Mouse (Mus musculus) forebrain, embryonic 14.5 days (tissue): ENCODE data around the gene Igtp. TPM values are rescaled to one million over a fixed set of nuclear protein-coding genes. Genes with fewer than 3 reads are reported as not detected.
"Not testable (repeated sequence)": the region's sequence is repeated elsewhere in the genome, so short reads cannot be mapped to it uniquely, and the experiment has no call there.

ENCODE experiments used
- ATAC-seq: fragments of 200-750 bp; cut with Nextera tagmentation; 2 replicates; pipeline ENCODE4 v1.8.0; 2017; ENCODE audit warnings: mild to moderate bottlenecking, moderate library complexity
- DNase-seq: peaks from one replicate; pipeline ENCODE4 v3.0.0-alpha.2; 2015; ENCODE audit warnings: low spot score
- H3K27ac ChIP-seq: fragments of 300-500 bp; sonication (generic); 2 replicates; pipeline ENCODE4 v1.5.1; 2014; ENCODE audit warnings: low read depth, mild to moderate bottlenecking, control low read depth, low read length, moderate library complexity
- H3K27me3 ChIP-seq: fragments of 300-500 bp; sonication (generic); replicated peaks from 2 replicates; pipeline ENCODE4 v1.6.1; 2014; ENCODE audit warnings: low read length, control low read depth, mixed read lengths; ENCODE audit not compliant: control insufficient read depth, insufficient read depth
- H3K36me3 ChIP-seq: fragments of 300-500 bp; sonication (generic); 2 replicates; pipeline ENCODE4 v1.6.1; 2014; ENCODE audit warnings: low read length, control low read depth; ENCODE audit not compliant: control insufficient read depth, insufficient read depth
- H3K4me1 ChIP-seq: fragments of 300-500 bp; sonication (generic); 2 replicates; pipeline ENCODE4 v1.6.1; 2014; ENCODE audit warnings: antibody characterized with exemption, low read length, control low read depth; ENCODE audit not compliant: control insufficient read depth, insufficient read depth
- H3K4me2 ChIP-seq: fragments of 300-500 bp; sonication (generic); 2 replicates; pipeline ENCODE4 v1.6.1; 2014; ENCODE audit warnings: mild to moderate bottlenecking, control low read depth, low read length
- H3K4me3 ChIP-seq: fragments of 300-500 bp; sonication (generic); 2 replicates; pipeline ENCODE4 v1.5.1; 2014; ENCODE audit warnings: low read depth, low read length, control low read depth
- H3K9ac ChIP-seq: fragments of 300-500 bp; sonication (generic); 2 replicates; pipeline ENCODE4 v1.6.1; 2014; ENCODE audit warnings: mild to moderate bottlenecking, low read length, control low read depth, moderate library complexity
- H3K9me3 ChIP-seq: fragments of 300-500 bp; sonication (generic); replicated peaks from 2 replicates; pipeline ENCODE4 v1.6.1; 2016; ENCODE audit warnings: low read length, control low read depth, mixed read lengths; ENCODE audit not compliant: control insufficient read depth
- WGBS: fragments of 180-500 bp; shearing (Covaris S2); extraction: QIAGEN DNeasy Blood & Tissue Kit; methylation state at CpG from one replicate; pipeline ENCODE4 v1.1.7; 2014; 5-methylcytosine and 5-hydroxymethylcytosine counted together
- polyA plus RNA-seq: library from polyadenylated mRNA; unstranded; fragments of >200 nt; fragmentation: Nextera tagmentation; extraction: Ambion mirVana; gene quantifications from 2 replicates; pipeline ENCODE4 v1.2.1, GENCODE M21; 2014

The Igtp gene
- polyA plus RNA-seq, 1 experiment from 2014 or later: 1.4 TPM

- Histone ChIP-seq H3K9me3 (no peaks in the 10 kb centered on the region), H3K27me3 (no peaks in the 10 kb centered on the region), H3K36me3 (no peaks in the 10 kb centered on the region), H3K4me1 (no peaks in the 10 kb centered on the region), H3K4me3 (no peak overlapping the region), H3K9ac (no peak overlapping the region), H3K27ac (no peak overlapping the region), H3K4me2 (no peak overlapping the region)
- ATAC-seq (no peak), DNase-seq (no peak)
- WGBS: 86% methylated on average over 12 of the region's 12 CpGs
These were observed 1.7 kb downstream of the Igtp start for GRCm38 (mm10) chr11:58201052-58201451.

GRCm38 (mm10) chr11:58210321-58210886 lies 11.0 kb downstream of the Igtp start:
- H3K27me3 ChIP-seq: 0 out of 2 replicates have a peak, but pooled peaks cover 6% of the 10 kb centered on the region

GRCm38 (mm10) chr11:58211062-58211681 lies 11.8 kb downstream of the Igtp start:
- Histone ChIP-seq H3K36me3 (no peaks in the 10 kb centered on the region), H3K9me3 (no peaks in the 10 kb centered on the region), H3K4me1 (no peaks in the 10 kb centered on the region), H3K9ac (no peak overlapping the region), H3K27me3 (0 out of 2 replicates have a peak, but pooled peaks cover 6% of the 10 kb centered on the region), H3K4me2 (no peak overlapping the region), H3K27ac (no peak overlapping the region), H3K4me3 (no peak overlapping the region)
- no peak for ATAC-seq
- 18% methylated on average over 9 of the region's 9 CpGs for WGBS
- no peak for DNase-seq

More at GRCm38 (mm10) chr11:58210321-58210886, 11.0 kb downstream of the Igtp start:
- 94% methylated on average over 1 of the region's 1 CpGs for WGBS
- H3K4me3 ChIP-seq: no peak overlapping the region
- no peaks in the 10 kb centered on the region for H3K36me3 ChIP-seq
- H3K9ac ChIP-seq: no peak overlapping the region
- no peaks in the 10 kb centered on the region for H3K9me3 ChIP-seq
- no peaks in the 10 kb centered on the region for H3K4me1 ChIP-seq
- no peak overlapping the region for H3K27ac ChIP-seq
- ATAC-seq (no peak), DNase-seq (no peak)
- H3K4me2 ChIP-seq: no peak overlapping the region

- H3K4me2 ChIP-seq: no peak overlapping the region
- 10% methylated on average over 2 of the region's 2 CpGs for WGBS
These were observed 12.3 kb downstream of the Igtp start for GRCm38 (mm10) chr11:58211682-58212067.

GRCm38 (mm10) chr11:58213673-58214342 lies 14.5 kb downstream of the Igtp start:
- H3K4me2 ChIP-seq: no peak overlapping the region
- 81% methylated on average over 7 of the region's 7 CpGs for WGBS
- no peak for ATAC-seq
- H3K4me3 ChIP-seq: no peak overlapping the region
- H3K36me3 ChIP-seq: no peaks in the 10 kb centered on the region
- H3K9me3 ChIP-seq: no peaks in the 10 kb centered on the region
- 0 out of 2 replicates have a peak, but pooled peaks cover 6% of the 10 kb centered on the region for H3K27me3 ChIP-seq
- no peak overlapping the region for H3K27ac ChIP-seq
- H3K9ac ChIP-seq: no peak overlapping the region
- no peak for DNase-seq
- H3K4me1 ChIP-seq: no peaks in the 10 kb centered on the region

More at GRCm38 (mm10) chr11:58211682-58212067, 12.3 kb downstream of the Igtp start:
- H3K4me1 ChIP-seq: no peaks in the 10 kb centered on the region
- no peak overlapping the region for H3K27ac ChIP-seq
- ATAC-seq (no peak), DNase-seq (no peak)
- no peaks in the 10 kb centered on the region for H3K9me3 ChIP-seq
- 0 out of 2 replicates have a peak, but pooled peaks cover 6% of the 10 kb centered on the region for H3K27me3 ChIP-seq
- no peak overlapping the region for H3K9ac ChIP-seq
- H3K4me3 ChIP-seq: no peak overlapping the region
- H3K36me3 ChIP-seq: no peaks in the 10 kb centered on the region

DNA sequence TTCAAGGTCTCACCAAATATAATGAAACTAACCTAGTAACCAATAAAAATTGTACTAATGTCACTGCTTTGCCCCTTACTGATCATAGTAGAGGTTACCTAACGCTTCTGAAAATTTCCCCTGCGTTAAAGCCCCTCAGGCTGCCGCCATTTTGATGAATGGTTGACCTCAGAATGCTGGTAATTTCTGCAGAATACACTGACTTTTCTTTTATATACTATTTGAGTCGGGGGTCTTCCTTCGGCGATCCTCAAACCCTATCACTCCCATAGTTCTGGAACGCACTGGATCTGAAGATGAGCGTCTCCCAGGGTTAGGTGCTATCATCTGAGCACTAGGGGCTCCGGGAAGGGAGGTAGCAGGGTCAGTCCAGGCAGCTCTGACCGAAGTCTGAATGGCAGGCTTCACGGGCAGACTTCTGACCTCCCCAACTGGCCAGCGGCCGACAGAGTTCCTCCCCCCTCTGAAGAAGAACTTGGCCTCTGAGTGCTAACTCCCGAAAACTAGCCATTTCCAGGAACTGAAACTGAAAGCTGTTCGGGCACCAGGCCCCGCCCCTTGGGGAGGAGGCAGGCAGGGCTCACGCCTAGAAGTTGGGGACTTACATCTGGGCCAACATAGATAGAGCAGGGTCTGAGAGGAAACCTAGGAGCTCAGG lies 15.2 kb downstream of the Igtp start:
- 57% methylated on average over 16 of the region's 17 CpGs for WGBS
- no peak overlapping the region for H3K27ac ChIP-seq
- H3K4me3 ChIP-seq: no peak overlapping the region; the same call in 1 of the 2 replicates
- H3K4me1 ChIP-seq: no peaks in the 10 kb centered on the region
- no peaks in the 10 kb centered on the region for H3K36me3 ChIP-seq
- H3K4me2 ChIP-seq: peak overlapping the region; percentile 33; the same call in 1 of the 2 replicates
- no peaks in the 10 kb centered on the region for H3K9me3 ChIP-seq
- no peak overlapping the region for H3K9ac ChIP-seq
- DNase-seq: no peak
- H3K27me3 ChIP-seq: 0 out of 2 replicates have a peak, but pooled peaks cover 6% of the 10 kb centered on the region
- ATAC-seq: no peak

- not testable (repeated sequence) for H3K27me3 ChIP-seq, H3K4me3 ChIP-seq, H3K9ac ChIP-seq, H3K9me3 ChIP-seq, H3K4me1 ChIP-seq, H3K27ac ChIP-seq, DNase-seq, H3K4me2 ChIP-seq, H3K36me3 ChIP-seq, ATAC-seq
- 55% methylated on average over 2 of the region's 3 CpGs for WGBS
These were observed 15.7 kb downstream of the Igtp start for GRCm38 (mm10) chr11:58215049-58215430.

DNA sequence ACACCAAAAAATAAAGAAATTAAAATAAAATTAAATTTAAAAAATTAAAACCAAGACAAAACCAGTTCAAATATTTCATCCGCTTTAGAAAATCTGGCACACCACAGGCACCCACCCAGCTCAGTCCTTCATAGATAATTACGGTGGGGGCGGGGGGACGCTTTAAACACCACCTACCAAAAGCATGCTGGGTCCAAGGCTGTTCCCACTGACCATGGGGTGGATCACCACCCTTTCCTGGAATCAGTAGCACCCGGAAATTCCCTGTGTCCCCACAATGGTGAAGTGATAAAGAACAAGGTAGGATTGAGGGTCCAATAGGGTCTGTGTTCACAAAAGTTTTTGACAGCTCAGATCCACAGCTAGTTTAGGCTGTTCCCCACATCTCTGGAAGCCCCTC lies 16.5 kb downstream of the Igtp start:
- 84% methylated on average over 5 of the region's 5 CpGs for WGBS
- 0 out of 2 replicates have a peak, but pooled peaks cover 3% of the 10 kb centered on the region for H3K27me3 ChIP-seq
- no peak overlapping the region for H3K4me3 ChIP-seq
- ATAC-seq (no peak), DNase-seq (no peak)
- no peak overlapping the region for H3K27ac ChIP-seq
- no peak overlapping the region for H3K4me2 ChIP-seq
- H3K36me3 ChIP-seq: no peaks in the 10 kb centered on the region
- H3K9ac ChIP-seq: no peak overlapping the region
- no peaks in the 10 kb centered on the region for H3K4me1 ChIP-seq
- no peaks in the 10 kb centered on the region for H3K9me3 ChIP-seq
